Mouse (Mus musculus) ovary, postnatal 14 days (tissue): ENCODE data around the gene Btn1a1.

Source experiments
- DNase-seq: peaks from one replicate; pipeline ENCODE4 v3.0.0; 2022; ENCODE audit warnings: low spot score

The Btn1a1 gene

GRCm38 (mm10) chr13:23422351-23422750, 43.4 kb downstream of the Btn1a1 start:
- DNase-seq: no peak

GRCm38 (mm10) chr13:23412630-23413521, 52.8 kb downstream of the Btn1a1 start:
- DNase-seq: no peak

GRCm38 (mm10) chr13:23412211-23412629, 53.5 kb downstream of the Btn1a1 start:
- DNase-seq: no peak

- no peak for DNase-seq
Measured at GRCm38 (mm10) chr13:23411311-23412210, 54.1 kb downstream of the Btn1a1 start.

GRCm38 (mm10) chr13:23410632-23411031, 55.1 kb downstream of the Btn1a1 start:
- DNase-seq: no peak
